Mouse (Mus musculus): Measurements from ENCODE around the gene Rab5if.
"Not testable (repeated sequence)": the region's sequence is repeated elsewhere in the genome, so short reads cannot be mapped to it uniquely, and the experiment has no call there.

Rab5if gene

GRCm38 (mm10) chr2:156862772-156863486, at the start of gene Rab5if:
Gene Rab5if (plus strand): TSS chr2:156863128.
- H3K36me3 ChIP-seq (ENCODE audit: control insufficient read depth, insufficient read depth, low read length, poor library complexity, severe bottlenecking) = peaks cover 2% of the 10 kb centered on the region
- DNase-seq (ENCODE audit: low read depth, low spot score) = peak; percentile 98
- H3K27me3 ChIP-seq (ENCODE audit: control insufficient read depth, insufficient read depth, low read length, poor library complexity, severe bottlenecking) = no peaks in the 10 kb centered on the region

- no peak for DNase-seq (ENCODE audit: low read depth, low spot score)
- H3K36me3 ChIP-seq (ENCODE audit: control insufficient read depth, insufficient read depth, low read length, poor library complexity, severe bottlenecking) = no peaks in the 10 kb centered on the region
- no peaks in the 10 kb centered on the region; the same call in 1 of the 2 replicates for H3K27me3 ChIP-seq (ENCODE audit: control insufficient read depth, insufficient read depth, low read length, poor library complexity, severe bottlenecking)
These were observed 48.6 kb upstream of the Rab5if start for GRCm38 (mm10) chr2:156814344-156814801.

GRCm38 (mm10) chr2:156814893-156815292, 48.0 kb upstream of the Rab5if start:
- DNase-seq (ENCODE audit: low read depth, low spot score) = no peak
- Histone ChIP-seq H3K27me3 (ENCODE audit: control insufficient read depth, insufficient read depth, low read length, poor library complexity, severe bottlenecking) (no peaks in the 10 kb centered on the region; the same call in 1 of the 2 replicates), H3K36me3 (ENCODE audit: control insufficient read depth, insufficient read depth, low read length, poor library complexity, severe bottlenecking) (no peaks in the 10 kb centered on the region)

GRCm38 (mm10) chr2:156815412-156815811, 47.5 kb upstream of the Rab5if start:
- Histone ChIP-seq H3K27me3 (ENCODE audit: control insufficient read depth, insufficient read depth, low read length, poor library complexity, severe bottlenecking) (no peaks in the 10 kb centered on the region; the same call in 1 of the 2 replicates), H3K36me3 (ENCODE audit: control insufficient read depth, insufficient read depth, low read length, poor library complexity, severe bottlenecking) (no peaks in the 10 kb centered on the region)
- no peak for DNase-seq (ENCODE audit: low read depth, low spot score)

- DNase-seq (ENCODE audit: low read depth, low spot score) = no peak
- H3K27me3 ChIP-seq (ENCODE audit: control insufficient read depth, insufficient read depth, low read length, poor library complexity, severe bottlenecking) = no peaks in the 10 kb centered on the region; the same call in 1 of the 2 replicates
- H3K36me3 ChIP-seq (ENCODE audit: control insufficient read depth, insufficient read depth, low read length, poor library complexity, severe bottlenecking) = no peaks in the 10 kb centered on the region
These were observed 46.8 kb upstream of the Rab5if start for GRCm38 (mm10) chr2:156816116-156816515.

GRCm38 (mm10) chr2:156825128-156825527, 37.8 kb upstream of the Rab5if start:
- H3K27me3 ChIP-seq (ENCODE audit: control insufficient read depth, insufficient read depth, low read length, poor library complexity, severe bottlenecking); H3K36me3 ChIP-seq (ENCODE audit: control insufficient read depth, insufficient read depth, low read length, poor library complexity, severe bottlenecking); DNase-seq (ENCODE audit: low read depth, low spot score): not testable (repeated sequence)

GRCm38 (mm10) chr2:156834336-156834735, 28.6 kb upstream of the Rab5if start:
- Histone ChIP-seq H3K36me3 (ENCODE audit: control insufficient read depth, insufficient read depth, low read length, poor library complexity, severe bottlenecking) (no peaks in the 10 kb centered on the region), H3K27me3 (ENCODE audit: control insufficient read depth, insufficient read depth, low read length, poor library complexity, severe bottlenecking) (no peaks in the 10 kb centered on the region)
- no peak for DNase-seq (ENCODE audit: low read depth, low spot score)

- no peak for DNase-seq (ENCODE audit: low read depth, low spot score)
- H3K27me3 ChIP-seq (ENCODE audit: control insufficient read depth, insufficient read depth, low read length, poor library complexity, severe bottlenecking) = no peaks in the 10 kb centered on the region
- H3K36me3 ChIP-seq (ENCODE audit: control insufficient read depth, insufficient read depth, low read length, poor library complexity, severe bottlenecking) = no peaks in the 10 kb centered on the region
These were observed 24.1 kb upstream of the Rab5if start for GRCm38 (mm10) chr2:156838839-156839238.

- H3K27me3 ChIP-seq (ENCODE audit: control insufficient read depth, insufficient read depth, low read length, poor library complexity, severe bottlenecking) = no peaks in the 10 kb centered on the region
- peak; percentile 90 for DNase-seq (ENCODE audit: low read depth, low spot score)
- no peaks in the 10 kb centered on the region for H3K36me3 ChIP-seq (ENCODE audit: control insufficient read depth, insufficient read depth, low read length, poor library complexity, severe bottlenecking)
These were observed 23.4 kb upstream of the Rab5if start, which contains the start of gene Tgif2 for GRCm38 (mm10) chr2:156839319-156840191. Gene Tgif2 (plus strand): TSS chr2:156840007.

- peak; percentile 56 for DNase-seq (ENCODE audit: low read depth, low spot score)
- 0 out of 2 replicates have a peak, but pooled peaks cover 3% of the 10 kb centered on the region for H3K36me3 ChIP-seq (ENCODE audit: control insufficient read depth, insufficient read depth, low read length, poor library complexity, severe bottlenecking)
- no peaks in the 10 kb centered on the region for H3K27me3 ChIP-seq (ENCODE audit: control insufficient read depth, insufficient read depth, low read length, poor library complexity, severe bottlenecking)
These were observed 22.5 kb upstream of the Rab5if start for GRCm38 (mm10) chr2:156840301-156841027.

GRCm38 (mm10) chr2:156841028-156841840, 21.7 kb upstream of the Rab5if start:
- DNase-seq (ENCODE audit: low read depth, low spot score) = peak; percentile 62
- Histone ChIP-seq H3K27me3 (ENCODE audit: control insufficient read depth, insufficient read depth, low read length, poor library complexity, severe bottlenecking) (no peaks in the 10 kb centered on the region), H3K36me3 (ENCODE audit: control insufficient read depth, insufficient read depth, low read length, poor library complexity, severe bottlenecking) (0 out of 2 replicates have a peak, but pooled peaks cover 3% of the 10 kb centered on the region)

- no peaks in the 10 kb centered on the region for H3K27me3 ChIP-seq (ENCODE audit: control insufficient read depth, insufficient read depth, low read length, poor library complexity, severe bottlenecking)
- DNase-seq (ENCODE audit: low read depth, low spot score) = peak; percentile 69
- 0 out of 2 replicates have a peak, but pooled peaks cover 3% of the 10 kb centered on the region for H3K36me3 ChIP-seq (ENCODE audit: control insufficient read depth, insufficient read depth, low read length, poor library complexity, severe bottlenecking)
These were observed 20.9 kb upstream of the Rab5if start for GRCm38 (mm10) chr2:156841841-156842706.

- no peak for DNase-seq (ENCODE audit: low read depth, low spot score)
- no peaks in the 10 kb centered on the region for H3K27me3 ChIP-seq (ENCODE audit: control insufficient read depth, insufficient read depth, low read length, poor library complexity, severe bottlenecking)
- H3K36me3 ChIP-seq (ENCODE audit: control insufficient read depth, insufficient read depth, low read length, poor library complexity, severe bottlenecking) = peaks cover 5% of the 10 kb centered on the region; the same call in 1 of the 2 replicates
These were observed 20.2 kb upstream of the Rab5if start for GRCm38 (mm10) chr2:156842711-156843110.
